Mouse (Mus musculus) liver, embryonic 14.5 days (tissue): Measurements from ENCODE around the gene Slx4ip.

Source experiments
- CTCF ChIP-seq: IDR thresholded peaks from 2 replicates; pipeline ENCODE4 v1.5.1; 2016; ENCODE audit warnings: antibody characterized with exemption, low read depth, control low read depth
- EP300 ChIP-seq: IDR thresholded peaks from 2 replicates; pipeline ENCODE4 v1.6.1; 2016; ENCODE audit warnings: antibody characterized with exemption, low read depth

GRCm38 (mm10) chr2:137011980-137012379 lies 121.0 kb downstream of the Slx4ip start:
- no peak for TF ChIP-seq EP300
- TF ChIP-seq CTCF: no peak
